Mouse (Mus musculus): ENCODE data around the gene Fam173a.

- TF ChIP-seq POLR2A (IDR thresholded peaks at IDR 0.05; ENCODE audit: insufficient read depth, low read length) (no peak), CTCF (IDR thresholded peaks at IDR 0.05; ENCODE audit: low read depth, low read length) (no peak), EP300 (IDR thresholded peaks at IDR 0.05; ENCODE audit: insufficient read depth, low read depth, low read length) (no peak)
These were observed 46.9 kb upstream of the Fam173a start for GRCm38 (mm10) chr17:25839455-25840235.
